Mouse (Mus musculus) testis, postnatal 14 days (tissue): ENCODE data around the gene Rab21.

Experiments used
- DNase-seq: peaks from one replicate; pipeline ENCODE4 v3.0.0; 2021; ENCODE audit warnings: low spot score

Gene Rab21

GRCm38 (mm10) chr10:115271649-115272048 is 43.7 kb downstream of the Rab21 start:
- no peak for DNase-seq

DNA sequence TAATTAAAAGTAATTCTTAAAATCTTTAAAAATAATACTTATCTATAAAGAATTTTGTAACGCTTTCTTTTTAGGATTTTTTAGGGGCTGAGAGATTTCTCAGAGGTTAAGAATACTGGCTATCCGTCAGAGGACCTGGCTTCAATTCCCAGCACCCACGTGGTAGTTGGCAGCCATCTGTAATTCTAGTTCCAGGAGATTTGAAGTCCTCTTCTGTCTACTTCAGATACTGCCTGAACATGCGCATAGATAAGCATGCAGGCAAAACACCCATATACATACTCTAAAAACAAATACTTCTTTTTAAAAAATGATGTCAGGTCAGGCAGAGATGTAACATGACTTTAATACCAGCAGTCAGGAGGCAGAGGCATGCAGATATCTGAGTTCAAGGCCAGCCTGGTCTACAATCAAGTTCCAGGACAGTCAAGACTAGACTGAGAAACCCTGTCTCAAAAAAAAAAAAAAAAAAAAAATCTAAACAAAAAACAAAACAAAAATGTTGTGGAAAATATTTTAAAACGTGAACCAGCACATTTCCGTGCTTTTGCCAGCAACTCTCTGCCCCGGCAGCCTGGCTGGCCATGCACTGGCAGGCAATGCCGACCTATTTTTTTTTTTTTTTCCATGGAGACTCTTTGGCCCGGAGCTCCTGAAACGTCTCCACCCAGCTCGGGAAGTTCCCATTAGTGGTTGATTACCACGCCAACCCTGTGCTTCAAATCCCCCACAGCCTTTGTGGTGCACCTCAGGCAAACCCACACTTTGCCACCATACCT is 44.6 kb downstream of the Rab21 start:
- DNase-seq = no peak

DNA sequence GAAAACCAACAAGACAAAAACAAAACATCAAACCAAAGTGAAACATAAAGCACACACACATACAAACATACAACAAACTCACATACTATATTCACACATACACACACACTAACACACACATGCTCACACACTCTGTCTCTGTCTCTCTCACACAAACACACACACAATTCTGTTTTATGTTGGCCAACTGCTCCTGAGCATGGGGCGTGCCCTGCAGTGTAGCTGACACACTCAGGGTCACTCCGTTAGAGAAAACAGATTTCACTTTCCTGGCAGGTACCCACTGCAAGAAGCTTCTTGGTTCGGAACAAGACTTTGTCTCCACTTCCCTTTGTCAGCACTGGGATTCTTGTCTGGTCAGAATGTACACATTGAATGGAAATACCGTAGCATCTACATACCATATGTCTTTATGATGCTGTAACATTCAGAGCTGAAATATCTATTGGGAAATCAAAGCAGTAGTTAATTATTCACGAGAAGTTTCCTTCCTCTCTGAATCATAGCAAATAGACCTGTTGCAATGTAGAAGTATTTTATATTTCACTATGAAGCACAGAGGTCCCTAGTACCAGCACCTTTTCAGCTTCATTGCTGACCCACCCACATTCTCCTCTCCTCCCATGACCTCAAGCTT is 52.4 kb downstream of the Rab21 start:
- no peak for DNase-seq

GRCm38 (mm10) chr10:115262261-115262660 is 53.1 kb downstream of the Rab21 start:
- no peak for DNase-seq

DNA sequence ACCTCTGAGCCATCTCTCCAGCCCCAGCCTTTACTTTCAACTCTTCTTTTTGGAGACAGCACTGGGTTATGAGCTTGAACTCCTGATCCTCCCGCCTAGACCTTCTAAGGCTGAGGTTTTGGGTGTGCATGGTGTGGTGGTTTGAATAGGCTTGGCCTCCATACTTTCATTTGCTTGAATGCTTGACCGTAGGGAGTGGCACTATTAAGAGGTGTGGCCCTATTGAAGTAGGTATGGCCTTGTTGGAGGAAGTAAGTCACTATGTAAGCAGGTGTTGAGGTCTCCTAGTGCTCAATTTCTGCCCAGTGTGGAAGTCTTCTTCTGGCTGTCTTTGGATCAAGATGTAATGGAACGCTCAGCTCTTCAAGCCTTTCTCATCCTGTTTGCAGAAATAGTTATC is 54.0 kb downstream of the Rab21 start:
- no peak for DNase-seq

DNA sequence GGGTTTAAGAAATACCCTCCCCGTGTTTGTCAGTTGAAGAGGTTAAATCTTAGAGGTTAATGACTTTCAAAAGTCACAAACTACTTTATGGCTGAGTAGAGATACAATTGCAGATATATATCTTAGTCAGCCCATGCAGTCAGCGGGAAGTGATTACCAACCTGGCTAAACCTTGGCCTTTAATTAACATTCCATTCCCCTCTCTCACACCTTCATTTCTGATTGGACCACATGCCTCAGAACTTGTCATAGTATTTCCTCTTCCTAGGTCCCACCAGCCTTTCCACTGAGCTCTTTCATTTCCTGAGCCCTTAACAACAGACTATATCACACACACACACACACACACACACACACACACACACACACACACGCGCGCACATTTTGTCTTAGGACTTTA is 59.2 kb downstream of the Rab21 start:
- DNase-seq = no peak

- no peak for DNase-seq
These were observed 61.9 kb downstream of the Rab21 start for GRCm38 (mm10) chr10:115253521-115253920.

DNA sequence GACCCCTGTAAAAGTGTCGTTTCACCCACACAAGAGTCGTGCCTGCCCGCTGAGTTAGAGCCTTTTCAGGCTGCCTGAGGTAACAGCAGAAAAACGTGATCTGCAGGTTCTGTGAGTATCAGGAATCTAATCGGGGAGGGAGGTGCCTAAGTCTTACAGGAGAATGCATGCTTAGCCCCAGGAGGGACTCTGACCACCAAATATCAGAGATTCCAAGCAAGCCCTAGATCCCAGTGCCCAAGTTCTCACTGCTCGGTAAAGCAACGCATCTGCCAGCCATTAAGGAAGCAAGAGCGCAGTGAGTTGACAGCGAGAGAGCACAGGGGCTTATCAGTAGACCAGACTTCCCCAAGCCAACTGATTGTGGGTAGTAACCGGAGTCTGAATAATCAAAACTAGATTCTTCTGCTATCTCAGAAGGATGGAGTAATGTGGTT is 63.1 kb downstream of the Rab21 start:
- no peak for DNase-seq

- peak; percentile 98 for DNase-seq
These were observed 64.1 kb downstream of the Rab21 start, which contains the start of gene Tbc1d15 for GRCm38 (mm10) chr10:115251088-115251934. Tbc1d15 (minus strand) TSS chr10:115251467.

DNA sequence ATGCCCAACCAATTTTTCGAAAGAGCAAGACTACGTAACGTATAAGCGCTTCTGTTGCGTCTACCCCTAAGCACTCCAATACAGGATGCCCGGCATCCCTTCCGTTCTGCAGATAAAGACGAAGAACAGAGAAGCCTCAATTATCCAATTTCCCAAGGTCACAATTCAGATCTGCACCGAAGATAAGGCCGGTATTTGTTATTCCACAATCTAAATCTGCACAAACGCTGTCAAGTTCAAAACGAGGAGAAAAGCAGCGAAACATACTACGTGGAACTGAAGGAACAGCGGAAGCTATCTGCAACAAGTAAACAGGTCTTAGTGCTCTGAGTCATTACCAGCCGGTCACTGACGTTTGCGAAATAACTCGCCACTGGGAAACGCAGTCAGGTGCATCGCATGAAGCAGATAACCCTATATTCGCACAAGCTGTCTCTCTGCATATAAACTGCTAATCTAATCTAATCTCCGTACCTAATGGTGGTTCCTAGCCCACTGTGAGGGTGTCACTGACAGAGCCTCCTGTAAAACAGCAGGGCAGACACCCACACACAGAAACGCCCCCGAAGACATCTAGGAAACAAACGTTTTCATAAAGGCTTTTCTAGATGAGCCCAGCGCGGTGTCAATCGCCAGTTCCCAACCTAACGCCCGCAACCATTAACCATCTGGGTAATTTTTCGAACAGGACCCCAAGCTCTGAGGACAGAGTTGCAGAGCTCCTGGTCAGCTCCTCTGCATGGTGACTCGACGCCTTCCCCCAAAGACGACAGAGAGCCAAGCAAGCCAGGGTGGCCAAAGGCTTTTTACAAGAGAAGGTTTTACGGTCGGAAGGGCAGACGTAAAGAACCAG is 64.9 kb downstream of the Rab21 start:
- DNase-seq = no peak

GRCm38 (mm10) chr10:115248041-115248440 is 67.4 kb downstream of the Rab21 start:
- DNase-seq = no peak

GRCm38 (mm10) chr10:115245488-115245887 is 69.9 kb downstream of the Rab21 start:
- no peak for DNase-seq

DNA sequence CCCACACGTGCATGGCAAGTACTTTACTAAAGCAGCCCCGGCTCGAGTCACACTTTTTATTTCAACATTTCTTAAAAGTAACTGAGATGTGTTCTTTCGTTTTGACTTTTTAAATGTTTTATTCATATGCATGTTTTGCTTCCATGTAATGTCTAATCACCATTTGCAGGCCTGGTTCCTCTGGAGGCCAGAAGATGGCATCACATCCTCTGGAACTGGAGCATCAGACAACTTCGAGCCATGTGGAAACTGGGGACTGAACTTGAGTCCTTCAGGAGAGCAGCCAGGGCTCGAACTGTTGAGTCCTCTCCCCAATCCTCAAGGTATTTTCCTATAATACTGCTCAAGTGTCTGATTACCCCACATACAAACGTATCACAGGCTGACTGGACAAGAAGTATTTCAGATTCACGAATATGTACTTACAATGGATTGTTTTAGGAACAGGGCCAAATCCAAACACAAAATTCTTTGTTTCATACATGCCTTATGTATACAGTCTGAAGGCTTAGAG is 74.3 kb downstream of the Rab21 start:
- no peak for DNase-seq

DNA sequence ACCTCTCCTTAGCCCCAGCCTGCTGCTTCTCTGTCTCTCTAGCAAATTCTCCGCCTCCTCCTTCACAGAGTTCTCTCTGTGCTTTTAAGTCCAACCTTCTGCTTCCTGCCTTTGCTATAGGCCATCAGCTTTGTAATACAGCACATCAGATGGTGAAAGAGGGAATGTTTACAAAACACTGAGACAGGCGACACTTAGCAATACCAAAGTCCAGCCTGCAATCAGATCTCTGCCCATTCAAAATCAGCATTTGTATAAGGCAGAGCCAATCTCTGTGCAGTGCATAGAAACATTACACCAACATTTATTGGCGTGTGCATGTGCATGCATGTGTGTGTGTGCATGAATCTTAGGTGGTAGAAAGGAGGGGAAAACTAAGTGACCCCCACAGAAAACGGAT is 77.5 kb downstream of the Rab21 start:
- DNase-seq = no peak
